Mouse (Mus musculus) lung, postnatal 0 days (tissue): ENCODE measurements around the gene Susd2.
A peak's percentile ranks its signal among the peaks of the same experiment; 100 is the strongest.

Source experiments
- CTCF ChIP-seq: IDR thresholded peaks from 2 replicates; pipeline ENCODE4 v1.5.1; 2016; ENCODE audit warnings: antibody characterized with exemption, mild to moderate bottlenecking
- EP300 ChIP-seq: IDR thresholded peaks from 2 replicates; pipeline ENCODE4 v1.6.1; 2016; ENCODE audit warnings: antibody characterized with exemption, mild to moderate bottlenecking, control low read depth

GRCm38 (mm10) chr10:75645616-75646015, 1.8 kb upstream of the Susd2 start:
- TF ChIP-seq CTCF = no peak
- 0 out of 2 replicates have a peak, but pooled peaks have one; percentile 17 for TF ChIP-seq EP300
